Mouse (Mus musculus) layer of hippocampus, postnatal 10 days (tissue): ENCODE measurements around the gene Gm43518. TPM values are rescaled to one million over a fixed set of nuclear protein-coding genes. Genes with fewer than 3 reads are reported as not detected.

Experiments
- DNase-seq, 2 experiments: peaks; one replicate each; pipeline ENCODE4 v3.0.0; 2021; ENCODE audit warnings: low spot score in 2 of 2
- total RNA-seq, 2 experiments: library from RNA; stranded (reverse); gene quantifications; 2 replicates each; pipeline ENCODE4 v1.2.3; 2021

The Gm43518 gene
- total RNA-seq, 2 experiments from 2014 or later = 1.3 to 1.6 TPM

GRCm38 (mm10) chr5:123933556-123933955 is 6.3 kb downstream of the Gm43518 start:
- no peak for DNase-seq

- no peak for DNase-seq
These were observed 6.9 kb downstream of the Gm43518 start for GRCm38 (mm10) chr5:123933957-123934591.

- no peak for DNase-seq
These were observed 8.7 kb downstream of the Gm43518 start for GRCm38 (mm10) chr5:123935931-123936330.

- no peak for DNase-seq
These were observed 11.3 kb downstream of the Gm43518 start for GRCm38 (mm10) chr5:123938479-123938878.

GRCm38 (mm10) chr5:123946546-123946945 is 19.3 kb downstream of the Gm43518 start:
- DNase-seq = no peak

GRCm38 (mm10) chr5:123947041-123947761 is 20.0 kb downstream of the Gm43518 start:
- DNase-seq = no peak

GRCm38 (mm10) chr5:123952365-123953045 is 25.3 kb downstream of the Gm43518 start:
- DNase-seq = no peak

GRCm38 (mm10) chr5:123957213-123957612 is 30.0 kb downstream of the Gm43518 start:
- DNase-seq = no peak

- DNase-seq = no peak
These were observed 31.8 kb downstream of the Gm43518 start for GRCm38 (mm10) chr5:123959018-123959417.

- DNase-seq = no peak
These were observed 32.9 kb downstream of the Gm43518 start for GRCm38 (mm10) chr5:123960129-123960528.

GRCm38 (mm10) chr5:123961046-123961445 is 33.8 kb downstream of the Gm43518 start:
- DNase-seq = no peak

GRCm38 (mm10) chr5:123964208-123964607 is 37.0 kb downstream of the Gm43518 start:
- DNase-seq = no peak

- no peak for DNase-seq
These were observed 39.5 kb downstream of the Gm43518 start for GRCm38 (mm10) chr5:123966759-123967158.

GRCm38 (mm10) chr5:123968468-123968867 is 41.2 kb downstream of the Gm43518 start:
- no peak for DNase-seq

- DNase-seq = no peak
These were observed 42.0 kb downstream of the Gm43518 start for GRCm38 (mm10) chr5:123969216-123969615.

GRCm38 (mm10) chr5:123970576-123970975 is 43.4 kb downstream of the Gm43518 start:
- DNase-seq = no peak

GRCm38 (mm10) chr5:123972453-123972852 is 45.2 kb downstream of the Gm43518 start:
- DNase-seq = no peak

GRCm38 (mm10) chr5:123973299-123974178 is 46.3 kb downstream of the Gm43518 start, which contains the start of gene Hip1r:
Gene Hip1r, plus strand, starts transcription at chr5:123973628.
- DNase-seq = peak; percentile 62 to 79

- DNase-seq = peak in 1 of 2 experiments; percentile 38
These were observed 46.9 kb downstream of the Gm43518 start for GRCm38 (mm10) chr5:123974179-123974485.

GRCm38 (mm10) chr5:123974616-123975111 is 47.4 kb downstream of the Gm43518 start:
- no peak for DNase-seq

- DNase-seq = no peak
These were observed 48.5 kb downstream of the Gm43518 start for GRCm38 (mm10) chr5:123975668-123976180.
